Mouse (Mus musculus) heart, adult 18-20 months (tissue): ENCODE results near the gene Tubb5. TPM values are rescaled to one million over a fixed set of nuclear protein-coding genes. Genes with fewer than 3 reads are reported as not detected.

Experiments
- DNase-seq, 2 experiments: peaks; one replicate each; pipeline ENCODE4 v3.0.0; 2021 to 2022; ENCODE audit warnings: mixed read lengths in 1 of 2
- long read RNA-seq, 2 experiments: library from polyadenylated mRNA; stranded (forward); transcript quantifications; one replicate each; pipeline ENCODE4 v2.0.0; 2021
- total RNA-seq, 2 experiments: library from RNA; stranded (reverse); gene quantifications; 2 replicates each; pipeline ENCODE4 v1.2.3; 2021

Gene Tubb5
- 10 to 100 TPM; 89.4 to 92.2 TPM for total RNA-seq
- long read RNA-seq, experiment 1, transcript Tubb5-201 (4 exons, 2,649 nt) = major isoform, 62 of 68 reads
- long read RNA-seq, experiment 1, partial matches to known transcripts = 0 of 68 reads
- long read RNA-seq, experiment 1, other reads (novel, unspliced or antisense) = 6 of 68 reads
- long read RNA-seq, experiment 2, transcript Tubb5-201 (4 exons, 2,649 nt) = major isoform, 37 of 42 reads
- long read RNA-seq, experiment 2, partial matches to known transcripts = 0 of 42 reads
- long read RNA-seq, experiment 2, other reads (novel, unspliced or antisense) = 5 of 42 reads

- peak; percentile 95 to 98 for DNase-seq
These were observed at the start of gene Tubb5 for GRCm38 (mm10) chr17:35838122-35838544. Gene Tubb5 (minus strand): TSS chr17:35838306.

GRCm38 (mm10) chr17:35887725-35888124 is 49.6 kb upstream of the Tubb5 start:
- no peak for DNase-seq

GRCm38 (mm10) chr17:35883777-35884176 is 45.7 kb upstream of the Tubb5 start:
- DNase-seq = no peak

GRCm38 (mm10) chr17:35882924-35883323 is 44.8 kb upstream of the Tubb5 start:
- no peak for DNase-seq

GRCm38 (mm10) chr17:35879245-35880057 is 41.3 kb upstream of the Tubb5 start, which contains the start of gene Dhx16:
Gene Dhx16 (plus strand): TSS chr17:35879819.
- peak; percentile 96 to 98 for DNase-seq

GRCm38 (mm10) chr17:35874721-35875120 is 36.6 kb upstream of the Tubb5 start:
- DNase-seq = no peak

- peak; percentile 90 to 96 for DNase-seq
These were observed 35.8 kb upstream of the Tubb5 start for GRCm38 (mm10) chr17:35873774-35874519.

- peak in 1 of 2 experiments; percentile 54 for DNase-seq
These were observed 33.0 kb upstream of the Tubb5 start for GRCm38 (mm10) chr17:35870884-35871696.

- DNase-seq = peak; percentile 79 to 92
These were observed 32.2 kb upstream of the Tubb5 start for GRCm38 (mm10) chr17:35870151-35870883.

- peak; percentile 78 to 80 for DNase-seq
These were observed 31.4 kb upstream of the Tubb5 start for GRCm38 (mm10) chr17:35869346-35870067.

GRCm38 (mm10) chr17:35868961-35869345 is 30.8 kb upstream of the Tubb5 start:
- DNase-seq = no peak

GRCm38 (mm10) chr17:35868165-35868820 is 30.2 kb upstream of the Tubb5 start:
- DNase-seq = peak; percentile 55 to 68

GRCm38 (mm10) chr17:35866911-35867890 is 29.1 kb upstream of the Tubb5 start:
- DNase-seq = peak; percentile 76 to 79

- peak in 1 of 2 experiments; percentile 92 for DNase-seq
These were observed 28.2 kb upstream of the Tubb5 start for GRCm38 (mm10) chr17:35866281-35866831.

GRCm38 (mm10) chr17:35865481-35866280 is 27.6 kb upstream of the Tubb5 start, which contains the start of gene Ppp1r18:
Gene Ppp1r18 (plus strand): TSS chr17:35865593.
- DNase-seq = peak; percentile 88 to 92

- DNase-seq = peak in 1 of 2 experiments; percentile 23
These were observed 26.8 kb upstream of the Tubb5 start for GRCm38 (mm10) chr17:35864832-35865353.
